Mouse (Mus musculus): ENCODE data around the gene Hecw2. TPM values are rescaled to one million over a fixed set of nuclear protein-coding genes. Genes with fewer than 3 reads are reported as not detected.

The Hecw2 gene
- polyA plus RNA-seq, 1 experiment from 2014 or later, result 2.8 TPM

- WGBS, result 77% methylated on average over 2 of the region's 2 CpGs
- no peak overlapping the region for H3K9ac ChIP-seq (ENCODE audit: low read length)
- no peak overlapping the region for H3K4me2 ChIP-seq (ENCODE audit: low read depth, low read length)
- H3K36me3 ChIP-seq (ENCODE audit: control insufficient read depth, insufficient read depth, low read length), result no peaks in the 10 kb centered on the region
- H3K27me3 ChIP-seq (ENCODE audit: control insufficient read depth, insufficient read depth, low read length), result no peaks in the 10 kb centered on the region
- no peak overlapping the region for H3K4me3 ChIP-seq (replicated peaks; ENCODE audit: low read length)
- no peak for ATAC-seq (ENCODE audit: insufficient read depth, low FRiP score)
- no peaks in the 10 kb centered on the region for H3K4me1 ChIP-seq (ENCODE audit: control insufficient read depth, insufficient read depth, low read length)
- no peak overlapping the region for H3K27ac ChIP-seq (ENCODE audit: low read length)
- H3K9me3 ChIP-seq (replicated peaks; ENCODE audit: control insufficient read depth, low read length), result no peaks in the 10 kb centered on the region
These were observed 18.4 kb downstream of the Hecw2 start for GRCm38 (mm10) chr1:54176592-54176991.

- 90% methylated on average over 3 of the region's 3 CpGs for WGBS
- Histone ChIP-seq H3K4me3 (replicated peaks; ENCODE audit: low read length) (no peak overlapping the region), H3K27me3 (ENCODE audit: control insufficient read depth, insufficient read depth, low read length) (no peaks in the 10 kb centered on the region), H3K4me2 (ENCODE audit: low read depth, low read length) (no peak overlapping the region), H3K36me3 (ENCODE audit: control insufficient read depth, insufficient read depth, low read length) (no peaks in the 10 kb centered on the region), H3K9ac (ENCODE audit: low read length) (no peak overlapping the region), H3K27ac (ENCODE audit: low read length) (no peak overlapping the region), H3K9me3 (replicated peaks; ENCODE audit: control insufficient read depth, low read length) (no peaks in the 10 kb centered on the region), H3K4me1 (ENCODE audit: control insufficient read depth, insufficient read depth, low read length) (no peaks in the 10 kb centered on the region)
- ATAC-seq (ENCODE audit: insufficient read depth, low FRiP score), result no peak
These were observed 27.0 kb downstream of the Hecw2 start for GRCm38 (mm10) chr1:54168014-54168413.

GRCm38 (mm10) chr1:54159531-54159930, 35.4 kb downstream of the Hecw2 start:
- ATAC-seq (ENCODE audit: insufficient read depth, low FRiP score), result no peak
- Histone ChIP-seq H3K9ac (ENCODE audit: low read length) (no peak overlapping the region), H3K4me2 (ENCODE audit: low read depth, low read length) (no peak overlapping the region), H3K4me3 (replicated peaks; ENCODE audit: low read length) (no peak overlapping the region), H3K27me3 (ENCODE audit: control insufficient read depth, insufficient read depth, low read length) (no peaks in the 10 kb centered on the region), H3K36me3 (ENCODE audit: control insufficient read depth, insufficient read depth, low read length) (no peaks in the 10 kb centered on the region), H3K27ac (ENCODE audit: low read length) (no peak overlapping the region), H3K4me1 (ENCODE audit: control insufficient read depth, insufficient read depth, low read length) (no peaks in the 10 kb centered on the region), H3K9me3 (replicated peaks; ENCODE audit: control insufficient read depth, low read length) (no peaks in the 10 kb centered on the region)
- 32% methylated on average over 1 of the region's 1 CpGs for WGBS

GRCm38 (mm10) chr1:54153216-54153786, 41.7 kb downstream of the Hecw2 start:
- 55% methylated on average over 6 of the region's 6 CpGs for WGBS
- Histone ChIP-seq H3K4me2 (ENCODE audit: low read depth, low read length) (no peak overlapping the region), H3K9me3 (replicated peaks; ENCODE audit: control insufficient read depth, low read length) (no peaks in the 10 kb centered on the region), H3K27me3 (ENCODE audit: control insufficient read depth, insufficient read depth, low read length) (no peaks in the 10 kb centered on the region), H3K9ac (ENCODE audit: low read length) (no peak overlapping the region), H3K4me3 (replicated peaks; ENCODE audit: low read length) (no peak overlapping the region), H3K4me1 (ENCODE audit: control insufficient read depth, insufficient read depth, low read length) (no peaks in the 10 kb centered on the region), H3K36me3 (ENCODE audit: control insufficient read depth, insufficient read depth, low read length) (no peaks in the 10 kb centered on the region), H3K27ac (ENCODE audit: low read length) (no peak overlapping the region)
- no peak for ATAC-seq (ENCODE audit: insufficient read depth, low FRiP score)

DNA sequence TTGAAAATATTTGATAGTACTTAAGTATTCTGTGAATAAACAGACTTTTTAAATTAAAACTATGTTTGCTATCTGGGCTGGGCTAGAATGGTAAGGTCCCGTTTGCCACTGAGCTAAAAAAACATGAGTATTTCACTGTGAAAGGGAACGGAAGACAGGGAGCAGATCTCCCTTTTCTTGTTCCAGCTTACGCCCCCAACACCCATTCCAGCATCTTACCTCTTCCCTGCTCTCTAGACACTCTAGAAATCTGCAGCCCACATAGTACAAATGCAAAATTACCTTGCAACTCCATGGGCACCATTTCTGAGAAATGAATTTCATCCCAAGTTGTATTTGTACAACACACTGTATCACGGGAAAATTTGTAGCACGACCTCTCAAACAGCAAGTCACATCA, 49.9 kb downstream of the Hecw2 start:
- H3K4me3 ChIP-seq (replicated peaks; ENCODE audit: low read length), result no peak overlapping the region
- no peaks in the 10 kb centered on the region for H3K9me3 ChIP-seq (replicated peaks; ENCODE audit: control insufficient read depth, low read length)
- H3K36me3 ChIP-seq (ENCODE audit: control insufficient read depth, insufficient read depth, low read length), result no peaks in the 10 kb centered on the region
- ATAC-seq (ENCODE audit: insufficient read depth, low FRiP score), result no peak
- H3K4me1 ChIP-seq (ENCODE audit: control insufficient read depth, insufficient read depth, low read length), result no peaks in the 10 kb centered on the region
- H3K9ac ChIP-seq (ENCODE audit: low read length), result no peak overlapping the region
- H3K27me3 ChIP-seq (ENCODE audit: control insufficient read depth, insufficient read depth, low read length), result no peaks in the 10 kb centered on the region
- WGBS, result 86% methylated on average over 5 of the region's 5 CpGs
- H3K4me2 ChIP-seq (ENCODE audit: low read depth, low read length), result no peak overlapping the region
- H3K27ac ChIP-seq (ENCODE audit: low read length), result no peak overlapping the region

DNA sequence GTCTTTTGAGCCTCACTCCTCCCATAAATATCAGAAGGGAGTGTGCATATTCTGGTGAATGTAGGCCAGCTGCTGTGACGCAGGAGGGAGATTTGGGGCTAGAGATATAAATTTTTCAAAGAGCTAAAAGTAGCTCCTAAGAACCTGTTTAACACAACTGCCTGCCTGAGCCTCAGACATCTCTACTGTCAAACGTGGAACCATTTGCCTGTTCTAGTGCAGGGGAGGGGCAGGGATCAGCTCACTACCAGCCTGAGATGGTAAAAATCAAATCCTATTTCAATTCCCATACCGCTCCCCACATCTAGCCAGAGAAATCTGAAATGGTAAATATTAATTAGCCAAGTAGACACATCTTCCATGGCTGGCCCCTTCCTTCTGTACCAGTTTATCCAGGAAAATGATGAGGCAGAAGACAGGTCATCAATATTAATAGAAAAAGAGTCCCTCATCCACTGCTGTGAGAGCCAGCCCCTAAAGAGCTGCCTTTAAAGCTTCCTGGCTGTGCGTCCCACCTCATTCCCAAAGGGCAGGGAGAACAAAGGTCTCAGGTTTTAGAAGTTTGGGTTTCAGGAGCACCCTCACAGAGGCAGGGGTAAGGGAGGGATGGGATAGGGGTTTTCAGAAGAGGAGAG, 61.0 kb downstream of the Hecw2 start:
- Histone ChIP-seq H3K4me1 (ENCODE audit: control insufficient read depth, insufficient read depth, low read length) (no peaks in the 10 kb centered on the region), H3K36me3 (ENCODE audit: control insufficient read depth, insufficient read depth, low read length) (no peaks in the 10 kb centered on the region), H3K4me2 (ENCODE audit: low read depth, low read length) (no peak overlapping the region), H3K9me3 (replicated peaks; ENCODE audit: control insufficient read depth, low read length) (no peaks in the 10 kb centered on the region), H3K27ac (ENCODE audit: low read length) (no peak overlapping the region), H3K27me3 (ENCODE audit: control insufficient read depth, insufficient read depth, low read length) (no peaks in the 10 kb centered on the region), H3K9ac (ENCODE audit: low read length) (no peak overlapping the region), H3K4me3 (replicated peaks; ENCODE audit: low read length) (no peak overlapping the region)
- no peak for ATAC-seq (ENCODE audit: insufficient read depth, low FRiP score)
- WGBS, result 57% methylated on average over 4 of the region's 4 CpGs

DNA sequence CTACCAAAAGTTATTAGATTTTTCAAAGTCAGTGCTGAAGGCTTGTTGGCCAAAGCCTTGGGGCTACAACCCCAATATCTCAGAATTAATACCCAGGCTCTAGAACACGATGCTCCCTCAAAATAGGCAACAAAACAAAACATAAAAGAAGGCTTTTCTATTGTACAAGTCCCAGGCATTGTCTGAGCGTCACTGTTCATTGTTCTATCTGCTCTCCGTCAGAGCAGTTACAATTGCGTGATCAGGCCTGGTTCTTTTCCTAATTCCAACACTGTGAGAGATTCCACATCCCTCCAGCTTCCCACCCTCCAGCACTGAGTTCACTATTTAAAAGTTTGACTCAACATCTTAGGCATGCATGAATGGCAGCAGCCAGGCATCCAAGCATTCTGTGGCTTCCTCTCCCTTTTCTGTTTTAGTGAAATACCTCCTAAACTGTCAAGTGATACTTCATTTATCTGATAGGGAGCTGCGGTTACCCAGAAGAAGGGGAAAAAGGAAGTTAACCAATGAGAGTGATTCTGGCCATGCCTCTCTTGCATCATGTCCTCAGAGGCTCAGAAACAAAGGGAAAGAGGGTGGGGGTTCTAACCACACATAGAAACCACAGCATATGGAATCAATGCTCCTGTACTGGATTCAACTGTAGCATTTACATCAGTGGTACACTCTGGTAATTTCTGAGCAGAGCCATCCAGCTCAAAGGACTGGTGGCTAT, 66.1 kb downstream of the Hecw2 start:
- Histone ChIP-seq H3K9ac (ENCODE audit: low read length) (no peak overlapping the region), H3K4me2 (ENCODE audit: low read depth, low read length) (no peak overlapping the region)
- 67% methylated on average over 5 of the region's 5 CpGs for WGBS

DNA sequence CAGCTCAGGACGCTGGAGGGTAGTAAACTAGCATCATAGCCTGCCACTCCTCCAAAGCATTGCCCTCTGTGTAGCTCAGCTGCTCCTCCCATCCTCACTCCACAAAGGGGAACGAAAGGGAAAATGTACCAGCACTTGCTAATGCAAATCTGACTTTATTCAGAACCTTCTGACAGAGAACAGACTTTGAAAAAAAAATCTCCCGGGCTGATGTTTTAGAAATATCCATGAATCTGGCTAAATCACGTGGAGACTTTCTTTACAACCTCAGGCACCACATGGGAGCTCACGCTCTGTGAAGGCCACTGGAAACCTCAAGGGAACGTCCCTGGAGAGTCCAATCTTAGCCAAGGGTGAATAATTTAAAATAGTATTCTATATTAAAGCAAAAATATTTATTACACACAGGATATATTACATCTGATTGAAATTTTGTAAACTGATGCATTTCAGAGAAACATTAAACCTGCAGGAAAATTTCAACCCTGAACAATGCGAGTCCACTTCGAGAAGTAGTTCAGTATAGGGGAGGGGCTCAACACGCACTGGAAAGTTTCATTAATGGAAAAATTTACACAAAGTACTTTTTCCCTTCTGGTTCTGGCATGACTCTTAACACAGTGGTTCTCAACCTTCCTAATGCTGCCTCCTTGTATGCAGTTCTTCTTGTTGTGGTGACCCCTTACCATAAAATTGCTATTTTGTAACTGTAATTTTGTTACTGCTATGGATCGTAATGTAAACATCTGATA, 67.8 kb downstream of the Hecw2 start:
- ATAC-seq (ENCODE audit: insufficient read depth, low FRiP score), result no peak
- no peak overlapping the region for H3K4me2 ChIP-seq (ENCODE audit: low read depth, low read length)
- H3K27me3 ChIP-seq (ENCODE audit: control insufficient read depth, insufficient read depth, low read length), result no peaks in the 10 kb centered on the region
- WGBS, result 60% methylated on average over 10 of the region's 10 CpGs
- H3K27ac ChIP-seq (ENCODE audit: low read length), result no peak overlapping the region
- H3K36me3 ChIP-seq (ENCODE audit: control insufficient read depth, insufficient read depth, low read length), result no peaks in the 10 kb centered on the region
- no peaks in the 10 kb centered on the region for H3K4me1 ChIP-seq (ENCODE audit: control insufficient read depth, insufficient read depth, low read length)
- no peak overlapping the region for H3K9ac ChIP-seq (ENCODE audit: low read length)
- no peak overlapping the region for H3K4me3 ChIP-seq (replicated peaks; ENCODE audit: low read length)
- no peaks in the 10 kb centered on the region for H3K9me3 ChIP-seq (replicated peaks; ENCODE audit: control insufficient read depth, low read length)

More for the DNA sequence above, 66.1 kb downstream of the Hecw2 start:
- H3K36me3 ChIP-seq (ENCODE audit: control insufficient read depth, insufficient read depth, low read length), result no peaks in the 10 kb centered on the region
- ATAC-seq (ENCODE audit: insufficient read depth, low FRiP score), result no peak
- no peaks in the 10 kb centered on the region for H3K27me3 ChIP-seq (ENCODE audit: control insufficient read depth, insufficient read depth, low read length)
- H3K27ac ChIP-seq (ENCODE audit: low read length), result no peak overlapping the region
- no peaks in the 10 kb centered on the region for H3K4me1 ChIP-seq (ENCODE audit: control insufficient read depth, insufficient read depth, low read length)
- H3K4me3 ChIP-seq (replicated peaks; ENCODE audit: low read length), result no peak overlapping the region
- no peaks in the 10 kb centered on the region for H3K9me3 ChIP-seq (replicated peaks; ENCODE audit: control insufficient read depth, low read length)

DNA sequence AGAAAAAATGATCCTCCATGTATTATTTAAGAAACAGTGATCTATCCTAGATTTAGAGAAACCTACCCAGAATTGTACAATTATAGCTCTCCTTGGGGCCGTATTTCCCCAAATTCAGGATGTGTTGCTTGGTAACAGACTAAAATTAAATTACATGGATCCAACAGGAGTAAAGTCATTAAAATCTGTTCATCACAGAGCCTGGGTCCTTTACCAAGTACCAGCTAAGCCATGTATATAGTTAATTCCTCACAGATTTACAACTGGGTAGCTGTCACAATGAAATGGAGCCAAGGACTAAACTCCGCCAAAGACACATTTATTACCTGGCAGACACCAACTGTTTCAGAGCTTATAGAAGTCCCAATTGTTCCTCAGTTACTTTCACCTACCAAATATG, 72.4 kb downstream of the Hecw2 start:
- ATAC-seq (ENCODE audit: insufficient read depth, low FRiP score), result no peak
- Histone ChIP-seq H3K9me3 (replicated peaks; ENCODE audit: control insufficient read depth, low read length) (no peaks in the 10 kb centered on the region), H3K4me2 (ENCODE audit: low read depth, low read length) (no peak overlapping the region), H3K36me3 (ENCODE audit: control insufficient read depth, insufficient read depth, low read length) (no peaks in the 10 kb centered on the region), H3K4me3 (replicated peaks; ENCODE audit: low read length) (no peak overlapping the region), H3K4me1 (ENCODE audit: control insufficient read depth, insufficient read depth, low read length) (no peaks in the 10 kb centered on the region; the same call in 1 of the 2 replicates), H3K27me3 (ENCODE audit: control insufficient read depth, insufficient read depth, low read length) (no peaks in the 10 kb centered on the region), H3K27ac (ENCODE audit: low read length) (no peak overlapping the region), H3K9ac (ENCODE audit: low read length) (no peak overlapping the region)
- WGBS, result 73% methylated on average over 2 of the region's 2 CpGs
